Mouse (Mus musculus) adrenal gland (tissue): ENCODE results near the gene C2cd4d.

Experiments used
- intact Hi-C: fragments of 180-260 bp; cut with DNase I; formaldehyde crosslinking; loops from one replicate; pipeline ENCODE4 v1.15.1; 2025

The C2cd4d gene

DNA sequence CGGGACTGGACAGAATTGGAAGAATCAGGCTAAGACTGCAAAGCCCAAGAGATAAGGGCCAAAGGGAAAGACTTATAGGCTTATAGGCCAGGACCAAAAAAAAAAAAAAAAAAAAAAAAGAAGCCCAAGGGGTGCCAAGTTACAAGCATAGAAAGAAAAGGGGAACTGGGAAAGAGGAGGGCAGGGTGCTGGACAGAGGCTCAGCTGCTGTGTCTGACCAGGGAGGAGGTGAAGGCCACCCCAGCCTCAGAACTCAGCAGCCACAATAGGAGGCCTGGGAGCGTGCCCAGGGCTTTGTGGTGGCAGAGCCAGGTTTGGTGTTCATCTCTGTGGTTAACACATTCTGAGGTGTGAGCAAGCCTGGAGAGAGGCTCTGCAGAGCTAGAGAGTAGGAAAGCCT, 12.9 kb downstream of the C2cd4d start:
- intact Hi-C loops, result no loop called here

- intact Hi-C loops, result no loop called here
These were observed 13.6 kb downstream of the C2cd4d start for GRCm38 (mm10) chr3:94375861-94376260.

- intact Hi-C loops, result no loop called here
These were observed 15.0 kb downstream of the C2cd4d start for GRCm38 (mm10) chr3:94377028-94377923.

- intact Hi-C loops, result no loop called here
These were observed 17.7 kb downstream of the C2cd4d start for GRCm38 (mm10) chr3:94379831-94380510.

DNA sequence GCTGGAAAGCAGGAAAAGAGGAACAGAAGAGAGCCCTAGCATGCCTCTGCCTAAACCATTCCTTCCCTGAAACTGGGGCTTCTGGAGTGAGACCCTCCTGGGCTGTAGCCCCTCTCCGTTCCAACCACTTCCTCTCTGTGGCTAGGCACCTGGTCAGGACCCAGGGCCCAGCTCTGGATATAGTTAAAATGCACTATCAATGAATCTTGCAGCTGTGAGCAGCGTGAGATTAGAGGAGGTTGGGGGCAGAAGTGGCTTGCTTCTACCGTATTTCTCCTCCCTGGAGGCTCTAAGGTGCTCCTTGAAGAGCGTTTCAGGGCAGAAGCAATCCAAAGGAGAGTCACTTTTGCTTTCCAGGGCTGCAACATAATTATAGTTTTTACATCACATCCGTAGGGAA, 20.1 kb downstream of the C2cd4d start:
- intact Hi-C loops, result no loop called here

DNA sequence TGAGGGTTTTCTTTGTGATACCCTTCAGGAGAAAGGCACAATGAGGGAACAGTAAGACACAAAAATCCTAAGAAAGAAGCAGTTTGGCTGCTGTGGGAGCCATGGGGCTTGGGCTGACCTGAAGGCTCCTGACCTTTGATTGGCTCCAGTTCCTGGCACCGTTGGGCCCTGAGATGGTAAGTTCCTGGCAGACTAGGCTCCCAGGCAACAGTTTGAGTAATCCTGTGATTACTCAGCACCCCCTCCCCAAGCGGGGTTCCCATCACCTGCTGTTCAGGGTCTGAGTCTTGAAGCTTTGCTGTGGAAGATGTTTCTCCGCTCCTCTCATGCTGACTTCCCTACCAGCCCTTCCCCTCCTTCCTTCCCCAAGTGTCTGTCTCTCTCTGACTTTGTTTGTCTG, 21.2 kb downstream of the C2cd4d start:
- intact Hi-C loops, result no loop called here

GRCm38 (mm10) chr3:94386671-94387070, 24.4 kb downstream of the C2cd4d start:
- intact Hi-C loops, result no loop called here

- intact Hi-C loops, result no loop called here
These were observed 25.2 kb downstream of the C2cd4d start for GRCm38 (mm10) chr3:94387391-94387790.

- intact Hi-C loops, result no loop called here
These were observed 25.8 kb downstream of the C2cd4d start for GRCm38 (mm10) chr3:94388047-94388446.

DNA sequence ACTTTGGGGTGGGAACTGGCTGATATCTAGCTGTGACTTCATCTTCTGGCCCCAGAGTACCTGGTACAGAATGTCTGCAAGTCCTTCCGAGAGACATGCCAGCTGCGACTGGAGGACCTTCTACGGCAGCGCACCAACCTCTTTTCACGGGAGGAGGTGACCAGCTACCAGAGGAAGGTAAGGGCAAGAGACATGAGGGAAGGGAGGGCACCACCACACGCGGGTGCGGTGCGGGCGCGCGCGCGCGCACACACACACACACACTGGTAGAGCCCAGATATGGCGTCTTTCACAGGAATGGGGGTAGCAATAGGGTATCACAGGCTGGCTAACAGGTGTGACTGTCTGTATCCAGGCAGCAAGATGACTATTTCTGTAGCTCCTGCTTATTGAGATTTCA, 27.2 kb downstream of the C2cd4d start:
- intact Hi-C loops, result no loop called here

DNA sequence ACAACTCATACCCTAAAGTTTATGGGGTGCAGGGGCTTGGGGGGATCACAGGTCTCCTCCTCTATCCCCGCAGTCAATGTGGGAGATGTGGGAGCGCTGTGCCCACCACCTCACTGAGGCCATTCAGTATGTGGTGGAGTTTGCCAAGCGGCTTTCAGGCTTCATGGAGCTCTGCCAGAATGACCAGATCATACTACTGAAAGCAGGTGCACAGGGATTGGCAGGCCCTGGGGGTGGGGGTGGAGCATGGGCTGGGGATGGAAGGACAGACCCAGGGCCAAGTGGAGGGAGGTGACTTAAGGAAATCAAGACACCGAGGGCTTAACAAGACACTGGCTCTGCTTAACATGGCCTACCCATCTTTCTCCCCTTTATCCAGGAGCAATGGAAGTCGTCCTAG, 28.8 kb downstream of the C2cd4d start:
- intact Hi-C loops, result no loop called here

DNA sequence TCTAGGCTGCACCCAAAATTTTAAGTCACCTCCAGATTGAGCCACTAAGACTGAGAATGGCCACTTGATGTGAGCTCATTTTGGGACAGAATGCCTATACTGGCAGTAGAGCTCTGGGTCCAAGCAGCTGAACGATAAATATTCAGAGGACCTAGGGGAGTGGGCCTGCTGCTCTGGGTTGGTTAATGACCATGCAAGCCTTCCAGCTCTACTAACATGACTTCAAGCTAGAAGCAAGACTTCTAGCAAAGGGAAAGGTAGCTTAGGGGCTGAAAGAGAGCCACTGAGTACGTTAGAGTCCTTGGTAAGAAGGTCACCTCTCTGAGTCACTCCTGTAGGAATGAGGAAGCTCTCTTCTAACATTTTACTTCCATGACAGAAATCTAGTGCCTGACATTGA, 29.9 kb downstream of the C2cd4d start:
- intact Hi-C loops, result no loop called here

GRCm38 (mm10) chr3:94393049-94393448, 30.8 kb downstream of the C2cd4d start:
- intact Hi-C loops, result no loop called here

DNA sequence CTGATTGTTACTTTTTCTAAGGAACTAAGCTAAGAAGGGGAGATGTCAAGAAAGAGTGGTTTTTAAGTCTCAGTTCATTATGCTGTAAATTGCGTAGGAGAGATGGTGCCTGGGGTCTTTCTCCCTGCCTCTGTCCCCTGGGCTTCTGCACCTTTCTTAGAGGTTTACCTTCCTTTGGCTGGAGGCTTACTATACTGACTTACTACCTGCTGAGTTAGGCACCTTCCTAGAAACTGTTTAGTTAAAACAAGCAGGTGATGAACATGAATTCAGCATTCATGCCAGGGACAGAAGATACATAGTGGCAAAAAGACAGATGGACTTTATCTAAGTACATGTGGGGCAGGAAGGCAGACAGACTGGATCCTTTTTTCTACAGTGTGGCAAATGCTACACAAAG, 34.1 kb downstream of the C2cd4d start:
- intact Hi-C loops, result no loop called here

DNA sequence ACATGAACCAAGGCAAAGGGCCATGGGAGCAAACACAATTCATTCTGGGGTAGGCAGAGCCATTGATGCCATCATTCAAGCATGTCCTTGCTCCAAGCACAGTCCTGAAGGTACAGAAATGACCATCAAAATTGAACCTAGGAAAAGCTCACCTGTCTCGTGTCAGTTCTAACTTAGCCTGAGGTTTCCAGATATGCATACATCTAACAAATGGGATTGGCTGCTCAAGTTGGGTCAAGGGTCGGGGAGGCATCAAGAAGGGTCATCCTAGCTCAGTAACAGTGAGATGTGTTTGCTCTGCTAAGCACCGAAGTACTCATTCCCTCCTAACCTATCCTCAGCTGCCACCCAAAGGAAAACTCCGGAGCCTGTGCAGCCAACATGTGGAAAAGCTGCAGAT, 34.6 kb downstream of the C2cd4d start:
- intact Hi-C loops, result no loop called here

DNA sequence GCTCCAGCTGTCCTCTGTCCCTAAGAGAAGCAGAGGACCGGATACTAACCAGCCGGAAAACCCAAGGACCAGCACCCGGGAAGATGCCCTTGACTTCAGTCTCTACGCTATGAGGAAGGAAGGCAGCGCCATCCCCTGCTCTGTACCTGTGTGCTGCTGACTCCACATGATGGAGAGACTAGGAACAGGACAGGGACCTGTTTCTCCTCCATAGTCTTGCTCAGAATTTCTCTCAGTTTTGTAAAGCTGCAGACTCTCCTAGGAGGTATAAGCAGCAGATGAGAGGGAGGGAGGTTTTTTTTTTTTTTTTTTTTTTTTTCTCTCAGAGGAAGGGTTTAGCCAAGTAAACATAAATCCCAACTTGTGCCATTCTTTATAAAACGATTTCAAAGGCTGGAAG, 36.0 kb downstream of the C2cd4d start, which contains the start of gene Lingo4:
Gene Lingo4 (plus strand): TSS at position 301 of the 400 bp plus-strand sequence.
- intact Hi-C loops, result no loop called here

- intact Hi-C loops, result no loop called here
These were observed 36.8 kb downstream of the C2cd4d start for GRCm38 (mm10) chr3:94398943-94399481.

GRCm38 (mm10) chr3:94399663-94400310, 37.5 kb downstream of the C2cd4d start:
- intact Hi-C loops, result no loop called here

- intact Hi-C loops, result no loop called here
These were observed 40.2 kb downstream of the C2cd4d start for GRCm38 (mm10) chr3:94402451-94402850.

DNA sequence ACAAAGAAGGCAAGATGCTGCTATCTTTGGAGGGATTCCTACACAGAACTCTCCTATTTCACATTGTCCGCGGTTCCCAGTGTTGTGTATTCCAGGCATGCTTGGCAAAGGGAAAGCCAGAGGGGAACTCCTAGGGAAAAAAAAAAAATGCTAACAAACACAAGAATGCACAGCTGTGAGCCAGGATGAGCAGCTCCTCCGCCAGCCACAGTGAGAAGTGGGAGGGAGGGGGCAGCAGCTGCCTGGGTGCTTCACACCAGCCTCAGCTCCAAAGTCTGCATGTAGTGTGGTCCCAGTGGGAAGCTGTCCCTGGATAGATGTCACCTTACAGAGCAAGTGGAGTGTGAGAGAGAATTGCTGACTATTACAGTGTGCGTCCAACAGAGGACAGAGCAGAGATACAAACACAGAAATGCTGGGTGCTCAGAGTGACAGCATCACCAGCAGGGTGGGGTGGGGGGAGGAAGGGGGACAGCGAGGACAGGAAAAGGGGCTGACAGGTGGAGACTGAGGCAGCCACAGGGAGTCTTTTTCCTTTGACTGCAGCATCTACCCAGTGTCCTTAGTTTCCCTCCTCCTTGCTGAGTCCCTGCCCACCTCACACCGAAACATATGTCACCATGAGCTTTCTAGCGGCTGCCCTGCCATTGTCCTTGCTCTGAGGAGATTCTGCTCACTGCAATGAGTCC, 42.3 kb downstream of the C2cd4d start:
- intact Hi-C loops, result no loop called here

GRCm38 (mm10) chr3:94405561-94405960, 43.3 kb downstream of the C2cd4d start:
- intact Hi-C loops, result no loop called here
